Mouse (Mus musculus) heart, postnatal 14 days (tissue): ENCODE measurements around the gene Golt1a. TPM values are rescaled to one million over a fixed set of nuclear protein-coding genes. Genes with fewer than 3 reads are reported as not detected.
A peak's percentile ranks its signal among the peaks of the same experiment; 100 is the strongest.
"Not testable (repeated sequence)": the region's sequence is repeated elsewhere in the genome, so short reads cannot be mapped to it uniquely, and the experiment has no call there.

Experiments
- DNase-seq, 2 experiments: peaks; one replicate each; pipeline ENCODE4 v3.0.0; 2021 to 2022
- intact Hi-C: fragments of 180-260 bp; cut with DNase I; formaldehyde crosslinking; loops from one replicate; pipeline ENCODE4 v1.15.1; 2025
- total RNA-seq, 2 experiments: library from RNA; stranded (reverse); gene quantifications; 2 replicates each; pipeline ENCODE4 v1.2.3; 2021

The Golt1a gene
- total RNA-seq, 2 experiments from 2014 or later: not detected

DNA sequence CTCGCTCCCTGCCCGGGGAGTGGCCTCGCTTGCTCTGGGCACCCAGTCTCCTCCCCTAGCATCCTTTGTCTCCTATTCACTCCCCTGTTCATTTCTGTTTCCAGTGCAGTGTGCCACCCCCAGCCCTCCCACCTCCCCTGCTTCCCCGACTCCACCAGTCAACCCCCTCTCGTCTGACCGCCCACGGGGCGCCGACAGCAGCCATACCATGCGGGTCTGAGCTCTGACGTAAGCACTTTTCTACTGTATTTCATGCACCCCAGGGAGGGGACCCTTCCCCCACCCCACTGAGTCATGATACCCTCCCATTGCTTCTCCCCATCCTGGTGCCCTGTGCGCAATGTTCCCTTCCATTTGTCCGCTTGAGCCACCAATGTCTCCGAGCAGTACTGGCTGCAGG, 10.8 kb upstream of the Golt1a start:
- intact Hi-C loops: no loop called here
- DNase-seq: no peak

DNA sequence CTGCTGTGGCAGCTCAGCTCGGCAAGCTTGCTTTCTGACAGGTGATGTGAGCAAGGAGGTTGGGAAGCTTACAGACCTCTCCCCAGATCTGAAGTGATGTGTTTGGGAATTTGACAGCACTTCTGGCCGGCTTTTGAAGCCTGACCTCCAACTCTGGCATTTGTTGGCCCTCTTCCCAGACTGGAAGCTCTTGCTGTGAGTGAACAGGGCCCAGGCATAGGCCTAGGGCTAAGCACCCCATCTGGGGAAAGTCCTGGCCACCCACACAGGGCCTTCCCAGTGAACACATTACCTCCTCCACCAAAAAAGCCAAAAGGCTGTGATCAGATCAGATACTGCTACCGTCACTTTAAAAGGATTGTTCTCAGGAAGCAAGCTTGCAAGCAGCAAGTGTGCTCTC, 7.1 kb upstream of the Golt1a start:
- peak; percentile 46 to 79 for DNase-seq
- intact Hi-C loops: loop anchor here (10.0 kb wide), 2 partner anchors 78 to 258 kb away; partner anchors contain the start of gene Pik3c2b

GRCm38 (mm10) chr1:133306842-133307241, 2.8 kb upstream of the Golt1a start:
- intact Hi-C loops: loop anchor here (1.0 to 10.0 kb wide), 4 partner anchors 82 to 262 kb away; partner anchors contain the start of gene Pik3c2b

DNA sequence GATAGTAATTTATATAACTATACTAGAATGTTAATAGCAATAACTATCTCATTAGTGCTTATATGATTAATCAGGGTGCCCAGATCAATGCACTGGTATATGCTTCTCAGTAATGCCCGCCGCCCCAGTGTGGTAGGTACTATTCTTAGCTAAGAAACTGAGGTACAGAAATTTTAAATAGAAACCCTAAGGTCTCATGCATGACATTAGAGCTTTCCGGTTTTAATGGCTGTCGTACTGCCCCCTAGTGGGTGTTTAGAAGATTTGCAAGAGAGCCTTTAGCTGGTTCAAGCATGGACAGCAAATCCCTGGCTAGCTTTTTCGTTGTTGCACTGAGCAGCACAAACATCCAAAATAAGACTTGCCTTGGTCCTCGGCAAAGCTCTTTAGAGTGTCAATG, 2.3 kb upstream of the Golt1a start:
- peak; percentile 27 to 61 for DNase-seq
- intact Hi-C loops: loop anchor here (10.0 kb wide), 2 partner anchors 83 to 263 kb away; partner anchors contain the start of gene Pik3c2b

More at GRCm38 (mm10) chr1:133306842-133307241, 2.8 kb upstream of the Golt1a start:
- peak; percentile 88 to 90 for DNase-seq

DNA sequence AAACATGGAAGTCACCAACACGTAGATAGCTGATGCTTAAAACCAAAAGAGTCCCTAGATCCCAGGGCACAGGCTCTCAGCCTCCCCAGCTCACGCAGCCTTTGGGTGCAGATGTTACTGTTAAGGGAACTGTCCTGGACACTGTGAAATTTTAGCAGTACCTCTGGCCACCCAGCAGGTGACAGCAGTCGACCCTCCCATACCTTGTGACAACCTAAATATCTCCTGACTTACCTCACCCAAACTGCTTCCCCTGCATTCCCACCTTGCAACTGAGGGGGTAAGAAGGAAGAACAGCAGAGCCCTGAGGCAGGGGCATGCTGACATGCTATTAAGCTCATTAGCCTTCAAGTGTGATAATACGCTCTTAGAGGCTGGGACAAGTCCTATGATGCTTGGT, 1.6 kb downstream of the Golt1a start:
- intact Hi-C loops: no loop called here
- DNase-seq: no peak

- DNase-seq: no peak
- intact Hi-C loops: no loop called here
These were observed 2.3 kb downstream of the Golt1a start for GRCm38 (mm10) chr1:133311946-133312345.

GRCm38 (mm10) chr1:133314364-133314763, 4.8 kb downstream of the Golt1a start:
- intact Hi-C loops: loop anchor here (1.0 to 2.0 kb wide), 2 partner anchors 38 to 296 kb away; partner anchors contain the start of gene Snrpe
- DNase-seq: peak; percentile 68 to 77

DNA sequence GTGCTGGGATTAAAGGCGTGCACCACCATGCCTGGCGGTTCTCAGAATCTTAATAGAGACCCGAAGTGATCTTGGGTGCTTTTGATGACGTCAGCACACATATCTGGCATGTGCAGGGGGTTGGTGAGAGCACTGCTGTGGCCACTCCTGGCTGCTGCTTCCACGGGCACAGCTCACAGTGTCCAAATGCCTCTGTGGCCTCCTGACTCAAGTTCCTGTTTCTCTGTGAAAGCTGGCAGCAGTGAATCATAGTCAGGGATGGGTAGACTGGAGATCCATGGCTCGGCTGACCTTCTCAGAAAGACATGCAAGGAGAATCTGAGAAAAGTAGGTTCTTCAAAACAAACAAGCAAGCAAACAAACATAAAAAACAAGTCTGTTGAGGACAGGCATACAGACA, 6.2 kb downstream of the Golt1a start:
- intact Hi-C loops: loop anchor here (2.0 kb wide), 1 partner anchor 37 kb away; no protein-coding TSS in a partner anchor

DNA sequence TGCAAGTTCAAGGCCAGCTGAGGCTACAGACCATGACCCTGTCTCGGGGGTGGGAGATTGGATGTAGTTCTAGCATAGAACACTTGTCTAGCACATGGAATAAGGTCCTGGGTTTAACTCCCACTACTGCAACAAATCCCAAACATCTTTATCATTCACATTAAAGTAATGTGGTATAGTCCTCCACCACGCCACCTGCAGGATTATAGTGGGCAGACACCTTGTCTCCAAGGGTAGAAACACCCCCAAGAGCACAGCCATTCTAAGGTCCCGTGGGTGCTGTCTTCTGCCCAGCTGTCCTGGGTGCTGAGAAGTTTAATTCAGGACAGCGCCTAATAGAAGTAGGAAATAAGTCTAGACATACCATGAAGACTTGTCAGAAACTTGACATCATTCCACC, 7.0 kb downstream of the Golt1a start:
- no peak for DNase-seq
- intact Hi-C loops: no loop called here

More for the DNA sequence above, 6.2 kb downstream of the Golt1a start:
- DNase-seq: no peak

DNA sequence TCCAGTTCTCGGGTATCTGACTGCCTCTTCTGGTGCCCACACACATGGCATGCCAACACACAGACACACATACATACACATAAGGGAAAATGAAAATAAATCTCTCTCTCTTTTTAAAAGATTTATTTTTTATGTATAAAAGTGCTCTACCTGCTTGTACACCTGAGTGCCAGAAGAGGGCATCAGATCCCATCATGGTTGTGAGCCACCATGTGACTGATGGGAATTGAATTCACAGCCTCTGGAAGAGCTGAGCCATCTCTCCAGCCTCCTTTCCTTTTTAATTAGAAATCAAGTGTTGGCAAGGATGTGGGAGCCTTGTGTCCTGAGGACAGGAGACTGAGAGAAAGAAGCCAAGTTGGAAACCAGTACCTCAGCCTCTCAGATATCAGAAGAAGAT, 7.5 kb downstream of the Golt1a start:
- DNase-seq: no peak
- intact Hi-C loops: no loop called here

- no peak for DNase-seq
- intact Hi-C loops: no loop called here
These were observed 11.8 kb downstream of the Golt1a start, which contains the start of gene Kiss1 for GRCm38 (mm10) chr1:133321267-133321925. Gene Kiss1, plus strand, starts transcription at chr1:133321875.

- intact Hi-C loops: no loop called here
- DNase-seq: no peak
These were observed 13.7 kb downstream of the Golt1a start for GRCm38 (mm10) chr1:133323333-133323732.

- intact Hi-C loops: no loop called here
- DNase-seq: no peak
These were observed 16.4 kb downstream of the Golt1a start for GRCm38 (mm10) chr1:133325951-133326350.

DNA sequence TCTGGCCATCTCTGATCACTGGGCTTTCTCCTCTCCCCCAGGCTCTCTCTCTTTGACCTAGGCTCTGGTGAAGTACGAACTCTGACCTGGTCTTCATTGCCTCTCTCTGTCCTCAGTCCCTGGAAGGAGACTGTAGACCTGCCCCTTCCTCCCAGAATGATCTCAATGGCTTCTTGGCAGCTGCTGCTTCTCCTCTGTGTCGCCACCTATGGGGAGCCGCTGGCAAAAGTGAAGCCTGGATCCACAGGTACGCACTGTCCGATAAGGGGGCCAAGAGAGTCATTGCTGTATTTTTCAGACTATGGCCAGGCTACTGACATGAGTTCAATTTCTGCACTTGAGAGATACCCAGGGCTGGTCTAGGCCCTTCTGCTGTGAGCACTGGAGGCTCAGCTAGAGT, 17.5 kb downstream of the Golt1a start:
- intact Hi-C loops: no loop called here
- DNase-seq: no peak

DNA sequence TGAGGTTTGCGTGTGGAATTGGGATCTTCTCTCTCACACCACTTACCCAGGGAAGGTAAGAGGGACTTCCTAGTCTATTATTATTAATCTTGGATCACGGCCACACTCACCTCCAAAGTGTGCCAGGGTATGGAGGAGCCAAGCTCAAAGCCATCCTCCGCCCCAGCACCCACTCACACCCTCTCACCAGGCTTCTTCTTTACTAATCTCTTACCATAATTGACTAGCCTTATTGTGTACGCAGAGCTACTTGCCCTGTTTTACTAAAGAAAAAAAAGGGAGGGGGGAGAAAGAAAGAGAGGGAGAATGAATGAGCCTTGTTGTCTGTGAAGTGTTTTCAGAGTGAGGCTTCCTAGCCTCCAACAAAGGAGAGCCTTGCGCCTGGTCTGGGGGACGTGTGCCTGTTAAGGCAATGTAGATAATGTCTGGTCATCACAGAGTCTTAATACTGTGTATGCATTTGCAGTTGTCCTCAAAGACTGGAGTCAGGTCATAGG, 18.7 kb downstream of the Golt1a start:
- intact Hi-C loops: no loop called here
- no peak for DNase-seq

DNA sequence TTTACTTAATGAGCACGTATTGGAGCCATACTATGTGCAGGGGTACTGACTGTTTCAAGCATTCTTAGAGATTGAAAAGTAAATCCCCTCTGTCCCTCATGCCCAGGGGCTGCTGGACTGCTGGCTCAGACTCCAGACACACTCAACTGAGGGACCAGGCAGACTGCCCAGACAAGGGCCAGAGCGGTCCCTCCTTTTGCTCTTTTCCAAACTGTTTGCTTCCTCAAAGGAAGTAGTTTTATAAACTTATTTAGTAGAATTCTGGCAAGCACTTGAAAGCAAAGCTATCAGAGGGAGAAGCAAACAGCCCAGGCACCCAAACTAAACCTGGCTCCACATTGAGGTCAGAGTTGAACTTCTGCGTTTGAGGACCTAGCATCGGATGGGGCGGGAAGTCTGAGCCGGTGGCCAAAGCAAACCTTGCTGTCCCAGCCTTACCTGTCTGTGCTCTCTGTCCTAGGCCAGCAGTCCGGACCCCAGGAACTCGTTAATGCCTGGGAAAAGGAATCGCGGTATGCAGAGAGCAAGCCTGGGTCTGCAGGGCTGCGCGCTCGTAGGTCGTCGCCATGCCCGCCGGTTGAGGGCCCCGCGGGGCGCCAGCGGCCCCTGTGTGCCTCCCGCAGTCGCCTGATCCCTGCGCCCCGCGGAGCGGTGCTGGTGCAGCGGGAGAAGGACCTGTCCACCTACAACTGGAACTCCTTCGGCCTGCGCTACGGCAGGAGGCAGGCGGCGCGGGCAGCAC, 19.5 kb downstream of the Golt1a start:
- peak in 1 of 2 experiments; percentile 11 for DNase-seq
- intact Hi-C loops: no loop called here

- DNase-seq: no peak
- intact Hi-C loops: no loop called here
These were observed 20.0 kb downstream of the Golt1a start for GRCm38 (mm10) chr1:133329638-133329964.

DNA sequence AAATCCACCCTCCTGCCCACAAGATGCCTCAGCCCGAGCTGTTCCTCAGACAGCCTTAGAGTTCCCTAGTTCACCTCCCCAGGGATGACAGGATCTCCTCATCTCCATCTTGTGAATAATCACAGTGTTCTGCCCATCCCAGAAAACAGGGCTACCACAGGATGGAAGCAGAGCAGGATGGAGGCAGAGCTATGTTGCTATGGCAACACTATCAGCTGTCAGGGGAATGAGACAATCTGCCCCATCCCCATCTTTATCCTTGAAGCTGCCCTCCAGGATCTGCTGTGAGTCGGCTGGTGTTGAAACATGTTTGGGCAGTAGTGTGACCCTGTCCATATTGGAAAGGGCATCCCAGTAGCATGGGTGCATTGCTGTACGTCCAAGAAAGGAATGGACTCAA, 21.5 kb downstream of the Golt1a start:
- intact Hi-C loops: no loop called here
- DNase-seq: no peak

- intact Hi-C loops: no loop called here
- no peak for DNase-seq
These were observed 23.2 kb downstream of the Golt1a start for GRCm38 (mm10) chr1:133332656-133333430.

DNA sequence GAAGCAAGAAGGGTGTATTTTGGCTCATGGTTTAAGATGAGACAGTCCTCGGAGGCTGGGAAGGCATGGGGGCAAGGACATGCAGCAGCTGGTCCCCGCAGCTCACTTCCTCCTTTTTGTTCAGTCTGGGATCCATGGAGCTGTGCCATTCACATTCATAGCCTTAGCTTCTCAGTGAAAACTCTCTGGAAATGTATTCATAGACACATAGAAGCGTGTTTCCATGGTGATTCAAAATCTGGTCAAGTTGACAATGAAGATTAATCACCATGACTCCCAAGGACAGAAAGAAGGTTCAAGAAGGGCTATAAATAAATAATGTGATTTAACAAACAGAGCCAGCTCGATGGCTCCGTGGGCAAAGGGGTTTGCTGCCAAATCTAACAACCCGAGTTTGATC, 24.3 kb downstream of the Golt1a start:
- intact Hi-C loops: no loop called here
- no peak for DNase-seq

- DNase-seq, intact Hi-C loops: not testable (repeated sequence)
These were observed 30.8 kb downstream of the Golt1a start for GRCm38 (mm10) chr1:133340403-133340802.
